Mouse (Mus musculus) kidney, embryonic 14.5 days (tissue): ENCODE measurements around the gene Pml. TPM values are rescaled to one million over a fixed set of nuclear protein-coding genes. Genes with fewer than 3 reads are reported as not detected.

Experiments used
- ATAC-seq: fragments of 200-750 bp; cut with Nextera tagmentation; 2 replicates; pipeline ENCODE4 v1.8.0; 2017; ENCODE audit warnings: moderate number of reproducible peaks, mild to moderate bottlenecking, moderate TSS enrichment, moderate library complexity; ENCODE audit not compliant: low FRiP score, low TSS enrichment
- H3K27ac ChIP-seq: fragments of 300-500 bp; sonication (generic); 2 replicates; pipeline ENCODE4 v1.5.1; 2014; ENCODE audit warnings: low read depth, mild to moderate bottlenecking, low read length, moderate library complexity, mixed read lengths
- H3K27me3 ChIP-seq: fragments of 300-500 bp; sonication (generic); 2 replicates; pipeline ENCODE4 v1.6.1; 2014; ENCODE audit warnings: mild to moderate bottlenecking, low read length; ENCODE audit not compliant: control insufficient read depth, insufficient read depth
- H3K36me3 ChIP-seq: fragments of 300-500 bp; sonication (generic); 2 replicates; pipeline ENCODE4 v1.6.1; 2014; ENCODE audit warnings: low read length, mixed read lengths; ENCODE audit not compliant: control insufficient read depth, insufficient read depth
- H3K4me1 ChIP-seq: fragments of 300-500 bp; sonication (generic); 2 replicates; pipeline ENCODE4 v1.6.1; 2014; ENCODE audit warnings: low read length, mixed read lengths; ENCODE audit not compliant: control insufficient read depth, insufficient read depth
- H3K4me2 ChIP-seq: fragments of 300-500 bp; sonication (generic); replicated peaks from 2 replicates; pipeline ENCODE4 v1.6.1; 2014; ENCODE audit warnings: low read depth, mild to moderate bottlenecking, low read length
- H3K4me3 ChIP-seq: fragments of 300-500 bp; sonication (generic); 2 replicates; pipeline ENCODE4 v1.5.1; 2014; ENCODE audit warnings: mild to moderate bottlenecking, low read length
- H3K9ac ChIP-seq: fragments of 300-500 bp; sonication (generic); 2 replicates; pipeline ENCODE4 v1.6.1; 2014; ENCODE audit warnings: low read depth, mild to moderate bottlenecking, low read length, moderate library complexity
- H3K9me3 ChIP-seq: fragments of 300-500 bp; sonication (generic); 2 replicates; pipeline ENCODE4 v1.6.1; 2016; ENCODE audit warnings: low read length; ENCODE audit not compliant: control insufficient read depth
- WGBS: fragments of 180-500 bp; shearing (Covaris S2); extraction: QIAGEN DNeasy Blood & Tissue Kit; methylation state at CpG from one replicate; pipeline ENCODE4 v1.1.7; 2014; 5-methylcytosine and 5-hydroxymethylcytosine counted together
- polyA plus RNA-seq: library from polyadenylated mRNA; unstranded; fragments of >200 nt; fragmentation: Nextera tagmentation; extraction: Ambion mirVana; gene quantifications from 2 replicates; pipeline ENCODE4 v1.2.1, GENCODE M21; 2014

The Pml gene
- polyA plus RNA-seq, 1 experiment from 2014 or later: 25.0 TPM

- Histone ChIP-seq H3K4me2 (no peak overlapping the region), H3K36me3 (no peaks in the 10 kb centered on the region), H3K27me3 (no peaks in the 10 kb centered on the region), H3K27ac (peak overlapping the region; percentile 71; the same call in 1 of the 2 replicates), H3K9me3 (no peaks in the 10 kb centered on the region), H3K9ac (no peak overlapping the region), H3K4me3 (no peak overlapping the region), H3K4me1 (peaks cover 19% of the 10 kb centered on the region)
- 0 out of 2 replicates have a peak, but pooled peaks have one; percentile 30 for ATAC-seq
- WGBS: 42% methylated on average over 8 of the region's 8 CpGs
Measured at GRCm38 (mm10) chr9:58214519-58215180, 34.9 kb downstream of the Pml start.

DNA sequence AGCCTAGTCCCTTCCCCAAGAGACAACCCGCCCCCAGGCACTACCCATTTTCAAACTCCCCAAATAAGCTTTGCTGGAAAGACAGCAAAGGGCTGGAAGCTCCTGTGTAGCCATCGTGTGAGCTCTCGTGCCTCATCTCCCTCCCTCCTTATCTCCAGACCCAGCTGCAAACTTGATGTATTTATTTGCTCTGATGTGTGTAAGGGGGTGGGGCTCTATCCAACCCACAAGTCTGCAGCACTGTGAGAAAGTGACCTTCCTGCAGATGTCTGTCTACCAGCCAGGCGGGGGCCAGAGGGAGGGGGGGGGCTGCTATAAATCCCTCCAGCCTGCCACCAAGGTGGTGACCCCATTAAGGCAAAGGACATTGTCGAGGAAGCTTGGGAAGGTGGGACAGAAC is 35.7 kb downstream of the Pml start:
- Histone ChIP-seq H3K36me3 (no peaks in the 10 kb centered on the region), H3K9ac (no peak overlapping the region), H3K4me2 (no peak overlapping the region), H3K4me1 (peaks cover 19% of the 10 kb centered on the region), H3K27ac (peak overlapping the region; percentile 66; the same call in 1 of the 2 replicates), H3K4me3 (no peak overlapping the region), H3K27me3 (no peaks in the 10 kb centered on the region), H3K9me3 (no peaks in the 10 kb centered on the region)
- ATAC-seq: peak; percentile 65
- WGBS: 3% methylated on average over 5 of the region's 5 CpGs

- no peak overlapping the region for H3K4me2 ChIP-seq
- 43% methylated on average over 5 of the region's 5 CpGs for WGBS
- no peak for ATAC-seq
- H3K9ac ChIP-seq: no peak overlapping the region
- H3K27ac ChIP-seq: peak overlapping the region; percentile 3; the same call in 1 of the 2 replicates
- H3K36me3 ChIP-seq: no peaks in the 10 kb centered on the region
- no peak overlapping the region for H3K4me3 ChIP-seq
- H3K9me3 ChIP-seq: no peaks in the 10 kb centered on the region
- peaks cover 19% of the 10 kb centered on the region for H3K4me1 ChIP-seq
- no peaks in the 10 kb centered on the region for H3K27me3 ChIP-seq
Measured at GRCm38 (mm10) chr9:58213377-58213776, 36.2 kb downstream of the Pml start.

- H3K27ac ChIP-seq: no peak overlapping the region
- no peaks in the 10 kb centered on the region for H3K36me3 ChIP-seq
- H3K4me2 ChIP-seq: no peak overlapping the region
- H3K4me1 ChIP-seq: peaks cover 19% of the 10 kb centered on the region
- no peak overlapping the region for H3K4me3 ChIP-seq
- ATAC-seq: no peak
- H3K27me3 ChIP-seq: no peaks in the 10 kb centered on the region
- whole genome bisulfite sequencing: 82% methylated on average over 2 of the region's 2 CpGs
- H3K9ac ChIP-seq: no peak overlapping the region
- no peaks in the 10 kb centered on the region for H3K9me3 ChIP-seq
Measured at GRCm38 (mm10) chr9:58210304-58210627, 39.3 kb downstream of the Pml start.

GRCm38 (mm10) chr9:58209462-58210303 is 39.9 kb downstream of the Pml start:
- 70% methylated on average over 8 of the region's 8 CpGs for WGBS
- peaks cover 14% of the 10 kb centered on the region for H3K4me1 ChIP-seq
- no peaks in the 10 kb centered on the region for H3K9me3 ChIP-seq
- H3K27ac ChIP-seq: no peak overlapping the region
- no peak overlapping the region for H3K9ac ChIP-seq
- H3K4me3 ChIP-seq: no peak overlapping the region
- H3K36me3 ChIP-seq: no peaks in the 10 kb centered on the region
- no peaks in the 10 kb centered on the region for H3K27me3 ChIP-seq
- ATAC-seq: no peak
- no peak overlapping the region for H3K4me2 ChIP-seq

DNA sequence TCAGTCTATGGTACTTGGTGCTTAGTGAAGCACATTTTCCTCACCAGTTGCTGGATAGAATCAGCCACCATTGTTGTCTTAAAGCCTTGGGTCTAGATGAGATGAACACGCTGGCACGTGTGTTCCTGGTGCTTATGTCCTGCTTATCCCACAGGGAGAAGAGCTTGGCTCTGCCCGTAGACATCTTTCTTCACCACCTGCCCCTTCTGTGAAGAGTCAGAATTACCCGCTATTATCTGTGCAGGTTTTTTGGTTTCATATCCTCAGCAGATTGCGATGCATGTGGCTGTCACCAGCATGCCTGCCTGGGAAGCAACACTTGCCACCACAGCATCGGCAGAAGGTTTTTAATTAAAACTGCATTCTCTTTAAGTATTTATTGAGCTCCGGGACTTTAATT is 43.6 kb downstream of the Pml start:
- 91% methylated on average over 7 of the region's 7 CpGs for WGBS
- H3K27me3 ChIP-seq: peaks cover 31% of the 10 kb centered on the region

GRCm38 (mm10) chr9:58204448-58205000 is 45.1 kb downstream of the Pml start:
- Histone ChIP-seq H3K27me3 (peaks cover 46% of the 10 kb centered on the region), H3K4me3 (peak overlapping the region; percentile 34)
- WGBS: 3% methylated on average over 18 of the region's 18 CpGs

More for the DNA sequence above, 43.6 kb downstream of the Pml start:
- no peak overlapping the region for H3K4me2 ChIP-seq
- no peak overlapping the region for H3K27ac ChIP-seq
- H3K4me1 ChIP-seq: peaks cover 7% of the 10 kb centered on the region; the same call in 1 of the 2 replicates
- H3K9me3 ChIP-seq: no peaks in the 10 kb centered on the region
- no peak for ATAC-seq
- H3K9ac ChIP-seq: no peak overlapping the region
- no peak overlapping the region for H3K4me3 ChIP-seq
- H3K36me3 ChIP-seq: no peaks in the 10 kb centered on the region

DNA sequence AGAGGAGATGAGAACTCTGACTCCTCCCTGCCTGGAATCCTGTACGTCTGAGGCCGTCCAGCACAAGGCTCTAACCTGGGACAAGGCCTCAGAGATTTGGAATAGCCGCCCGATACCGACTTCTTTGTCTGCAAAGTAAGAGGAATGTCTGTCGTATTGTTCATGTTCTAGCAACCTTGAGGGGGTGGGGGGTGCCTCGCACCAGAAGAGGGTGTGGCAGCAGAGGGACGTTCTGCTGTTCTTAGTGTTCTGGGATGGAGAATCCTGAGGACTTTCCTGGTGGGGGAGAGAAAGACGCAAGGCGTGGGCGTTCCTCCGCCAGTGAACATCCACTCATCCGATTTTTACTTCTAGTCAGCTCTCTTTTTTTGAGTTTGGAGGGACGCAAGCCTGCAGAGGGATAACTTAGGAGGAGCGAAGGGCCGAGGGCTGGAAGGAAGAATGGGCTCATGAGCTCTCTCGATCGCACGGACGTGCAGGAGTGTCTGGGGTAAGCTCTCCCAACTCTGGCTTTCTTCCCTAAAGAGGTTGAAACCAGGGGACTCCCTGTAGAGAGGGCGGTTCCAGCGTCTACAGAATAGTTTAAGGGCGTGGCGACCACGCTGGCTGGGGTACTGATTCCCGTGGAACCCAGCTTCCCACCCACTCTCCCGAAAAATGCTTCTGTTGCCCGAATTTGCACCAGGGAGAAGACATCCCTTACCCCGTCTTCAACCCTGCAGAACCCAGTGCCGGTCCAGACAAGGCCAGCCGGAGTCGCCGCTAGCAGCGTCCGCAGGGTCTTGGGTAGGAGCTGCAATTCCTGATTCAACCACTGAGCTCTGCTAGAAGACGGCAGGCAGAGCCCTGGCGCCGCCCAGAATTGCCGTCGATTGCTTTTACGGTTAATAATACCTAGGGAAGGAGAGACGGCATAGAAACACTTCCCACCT is 45.8 kb downstream of the Pml start, which contains the start of the genes Islr and Islr2:
Islr (minus strand) TSS at position 791 of the 932 bp plus-strand sequence.
Islr2 (minus strand) TSS at position 804 of the 932 bp plus-strand sequence.
- H3K4me1 ChIP-seq: peaks cover 18% of the 10 kb centered on the region
- no peak within 1 kb of the TSS for H3K27ac ChIP-seq
- no peaks in the 10 kb centered on the region for H3K36me3 ChIP-seq
- H3K9ac ChIP-seq: peak within 1 kb of the TSS; percentile 32; the same call in 1 of the 2 replicates
- peaks cover 54% of the 10 kb centered on the region for H3K27me3 ChIP-seq
- WGBS: 2% methylated on average over 42 of the region's 42 CpGs
- ATAC-seq: peak; percentile 75
- H3K4me3 ChIP-seq: peak within 1 kb of the TSS; percentile 34
- no peaks in the 10 kb centered on the region for H3K9me3 ChIP-seq
- H3K4me2 ChIP-seq: peak within 1 kb of the TSS; percentile 45

More at GRCm38 (mm10) chr9:58204448-58205000, 45.1 kb downstream of the Pml start:
- H3K4me2 ChIP-seq: peak overlapping the region; percentile 45
- H3K4me1 ChIP-seq: peaks cover 10% of the 10 kb centered on the region; the same call in 1 of the 2 replicates
- no peak overlapping the region for H3K27ac ChIP-seq
- no peaks in the 10 kb centered on the region for H3K9me3 ChIP-seq
- H3K36me3 ChIP-seq: no peaks in the 10 kb centered on the region
- peak; percentile 79 for ATAC-seq
- peak overlapping the region; percentile 32; the same call in 1 of the 2 replicates for H3K9ac ChIP-seq
